Mouse (Mus musculus): ENCODE data around the gene Tns2. TPM values are rescaled to one million over a fixed set of nuclear protein-coding genes. Genes with fewer than 3 reads are reported as not detected.

The Tns2 gene
- polyA plus RNA-seq, 2 experiments: 66.3 to 114 TPM

- Histone ChIP-seq H3K27ac (replicated peaks; ENCODE audit: low read depth, low read length) (no peak overlapping the region), H3K9me3 (ENCODE audit: control insufficient read depth, low read length) (no peaks in the 10 kb centered on the region), H3K36me3 (ENCODE audit: control insufficient read depth, insufficient read depth, low read length) (peaks cover 55% of the 10 kb centered on the region), H3K9ac (ENCODE audit: low read depth, low read length, severe bottlenecking) (no peak overlapping the region), H3K4me3 (replicated peaks; ENCODE audit: low read length) (no peak overlapping the region), H3K27me3 (ENCODE audit: control insufficient read depth, insufficient read depth, low read length) (no peaks in the 10 kb centered on the region), H3K4me1 (ENCODE audit: control insufficient read depth, insufficient read depth, low read length) (no peaks in the 10 kb centered on the region), H3K4me2 (replicated peaks; ENCODE audit: low read depth, low read length, severe bottlenecking) (no peak overlapping the region)
- no peak for TF ChIP-seq POLR2A (IDR thresholded peaks at IDR 0.05; ENCODE audit: borderline replicate concordance, extremely low read depth, insufficient read depth, insufficient read length)
- WGBS: 85% methylated on average over 4 of the region's 4 CpGs
- ATAC-seq (ENCODE audit: low FRiP score, low read depth) (no peak), DNase-seq (ENCODE audit: low spot score) (no peak)
Measured at GRCm38 (mm10) chr15:102082148-102082547, 18.1 kb upstream of the Tns2 start.

GRCm38 (mm10) chr15:102083028-102083427, 17.2 kb upstream of the Tns2 start:
- no peak overlapping the region for H3K27ac ChIP-seq (replicated peaks; ENCODE audit: low read depth, low read length)
- no peaks in the 10 kb centered on the region for H3K27me3 ChIP-seq (ENCODE audit: control insufficient read depth, insufficient read depth, low read length)
- DNase-seq (ENCODE audit: low spot score): no peak
- no peak overlapping the region for H3K9ac ChIP-seq (ENCODE audit: low read depth, low read length, severe bottlenecking)
- 84% methylated on average over 4 of the region's 4 CpGs for WGBS
- H3K4me1 ChIP-seq (ENCODE audit: control insufficient read depth, insufficient read depth, low read length): no peaks in the 10 kb centered on the region
- H3K9me3 ChIP-seq (ENCODE audit: control insufficient read depth, low read length): no peaks in the 10 kb centered on the region
- no peak overlapping the region for H3K4me2 ChIP-seq (replicated peaks; ENCODE audit: low read depth, low read length, severe bottlenecking)
- H3K36me3 ChIP-seq (ENCODE audit: control insufficient read depth, insufficient read depth, low read length): peaks cover 64% of the 10 kb centered on the region
- H3K4me3 ChIP-seq (replicated peaks; ENCODE audit: low read length): no peak overlapping the region
- TF ChIP-seq POLR2A (IDR thresholded peaks at IDR 0.05; ENCODE audit: borderline replicate concordance, extremely low read depth, insufficient read depth, insufficient read length): no peak
- ATAC-seq (ENCODE audit: low FRiP score, low read depth): no peak

- H3K9ac ChIP-seq (ENCODE audit: low read depth, low read length, severe bottlenecking): no peak overlapping the region
- H3K9me3 ChIP-seq (ENCODE audit: control insufficient read depth, low read length): no peaks in the 10 kb centered on the region
- ATAC-seq (ENCODE audit: low FRiP score, low read depth) (no peak), DNase-seq (ENCODE audit: low spot score) (no peak)
- no peak overlapping the region for H3K4me3 ChIP-seq (replicated peaks; ENCODE audit: low read length)
- no peaks in the 10 kb centered on the region for H3K4me1 ChIP-seq (ENCODE audit: control insufficient read depth, insufficient read depth, low read length)
- no peak overlapping the region for H3K4me2 ChIP-seq (replicated peaks; ENCODE audit: low read depth, low read length, severe bottlenecking)
- H3K27ac ChIP-seq (replicated peaks; ENCODE audit: low read depth, low read length): no peak overlapping the region
- 81% methylated on average over 12 of the region's 12 CpGs for WGBS
- no peak for TF ChIP-seq POLR2A (IDR thresholded peaks at IDR 0.05; ENCODE audit: borderline replicate concordance, extremely low read depth, insufficient read depth, insufficient read length)
- H3K36me3 ChIP-seq (ENCODE audit: control insufficient read depth, insufficient read depth, low read length): peaks cover 97% of the 10 kb centered on the region
- no peaks in the 10 kb centered on the region for H3K27me3 ChIP-seq (ENCODE audit: control insufficient read depth, insufficient read depth, low read length)
Measured at GRCm38 (mm10) chr15:102089914-102090585, 10.2 kb upstream of the Tns2 start.

GRCm38 (mm10) chr15:102091063-102091679, 9.0 kb upstream of the Tns2 start:
- no peaks in the 10 kb centered on the region for H3K9me3 ChIP-seq (ENCODE audit: control insufficient read depth, low read length)
- H3K4me2 ChIP-seq (replicated peaks; ENCODE audit: low read depth, low read length, severe bottlenecking): no peak overlapping the region
- WGBS: 82% methylated on average over 12 of the region's 12 CpGs
- H3K9ac ChIP-seq (ENCODE audit: low read depth, low read length, severe bottlenecking): no peak overlapping the region
- no peak overlapping the region for H3K27ac ChIP-seq (replicated peaks; ENCODE audit: low read depth, low read length)
- H3K4me3 ChIP-seq (replicated peaks; ENCODE audit: low read length): no peak overlapping the region
- TF ChIP-seq POLR2A (IDR thresholded peaks at IDR 0.05; ENCODE audit: borderline replicate concordance, extremely low read depth, insufficient read depth, insufficient read length): no peak
- no peaks in the 10 kb centered on the region for H3K27me3 ChIP-seq (ENCODE audit: control insufficient read depth, insufficient read depth, low read length)
- DNase-seq (ENCODE audit: low spot score): no peak
- H3K4me1 ChIP-seq (ENCODE audit: control insufficient read depth, insufficient read depth, low read length): no peaks in the 10 kb centered on the region
- ATAC-seq (ENCODE audit: low FRiP score, low read depth): no peak
- peaks cover 99% of the 10 kb centered on the region for H3K36me3 ChIP-seq (ENCODE audit: control insufficient read depth, insufficient read depth, low read length)

- no peak overlapping the region for H3K4me2 ChIP-seq (replicated peaks; ENCODE audit: low read depth, low read length, severe bottlenecking)
- no peak for ATAC-seq (ENCODE audit: low FRiP score, low read depth)
- H3K27me3 ChIP-seq (ENCODE audit: control insufficient read depth, insufficient read depth, low read length): no peaks in the 10 kb centered on the region
- H3K27ac ChIP-seq (replicated peaks; ENCODE audit: low read depth, low read length): no peak overlapping the region
- H3K4me1 ChIP-seq (ENCODE audit: control insufficient read depth, insufficient read depth, low read length): no peaks in the 10 kb centered on the region
- H3K9ac ChIP-seq (ENCODE audit: low read depth, low read length, severe bottlenecking): no peak overlapping the region; the same call in 1 of the 2 replicates
- no peak overlapping the region for H3K4me3 ChIP-seq (replicated peaks; ENCODE audit: low read length)
- no peak for TF ChIP-seq POLR2A (IDR thresholded peaks at IDR 0.05; ENCODE audit: borderline replicate concordance, extremely low read depth, insufficient read depth, insufficient read length)
- 79% methylated on average over 1 of the region's 1 CpGs for WGBS
- no peak for DNase-seq (ENCODE audit: low spot score)
- H3K36me3 ChIP-seq (ENCODE audit: control insufficient read depth, insufficient read depth, low read length): peaks cover 100% of the 10 kb centered on the region
- no peaks in the 10 kb centered on the region for H3K9me3 ChIP-seq (ENCODE audit: control insufficient read depth, low read length)
Measured at GRCm38 (mm10) chr15:102091688-102092087, 8.5 kb upstream of the Tns2 start.
